Mouse (Mus musculus) forebrain, embryonic 15.5 days (tissue): Measurements from ENCODE around the gene Tcstv3. TPM values are rescaled to one million over a fixed set of nuclear protein-coding genes. Genes with fewer than 3 reads are reported as not detected.
"Not testable (repeated sequence)": the region's sequence is repeated elsewhere in the genome, so short reads cannot be mapped to it uniquely, and the experiment has no call there.

ENCODE experiments used
- ATAC-seq: fragments of 200-750 bp; cut with Nextera tagmentation; replicated peaks from 2 replicates; pipeline ENCODE4 v1.8.0; 2017; ENCODE audit warnings: mild to moderate bottlenecking, moderate TSS enrichment, moderate library complexity
- H3K27ac ChIP-seq: fragments of 300-500 bp; sonication (generic); replicated peaks from 2 replicates; pipeline ENCODE4 v1.5.1; 2015; ENCODE audit warnings: mild to moderate bottlenecking, inconsistent platforms
- H3K27me3 ChIP-seq: fragments of 300-500 bp; sonication (generic); 2 replicates; pipeline ENCODE4 v1.6.1; 2015; ENCODE audit warnings: inconsistent platforms
- H3K36me3 ChIP-seq: fragments of 300-500 bp; sonication (generic); 2 replicates; pipeline ENCODE4 v1.6.1; 2015; ENCODE audit warnings: mild to moderate bottlenecking, inconsistent platforms
- H3K4me1 ChIP-seq: fragments of 300-500 bp; sonication (generic); 2 replicates; pipeline ENCODE4 v1.6.1; 2015; ENCODE audit warnings: inconsistent platforms
- H3K4me2 ChIP-seq: fragments of 300-500 bp; sonication (generic); replicated peaks from 2 replicates; pipeline ENCODE4 v1.6.1; 2015; ENCODE audit warnings: mild to moderate bottlenecking, inconsistent platforms
- H3K4me3 ChIP-seq: fragments of 300-500 bp; sonication (generic); 2 replicates; pipeline ENCODE4 v1.5.1; 2015; ENCODE audit warnings: mild to moderate bottlenecking, inconsistent platforms
- H3K9ac ChIP-seq: fragments of 300-500 bp; sonication (generic); replicated peaks from 2 replicates; pipeline ENCODE4 v1.6.1; 2015; ENCODE audit warnings: mild to moderate bottlenecking, inconsistent platforms
- H3K9me3 ChIP-seq: fragments of 300-500 bp; sonication (generic); 2 replicates; pipeline ENCODE4 v1.6.1; 2016; ENCODE audit warnings: inconsistent platforms
- WGBS: fragments of 180-500 bp; shearing (Covaris S2); methylation state at CpG from one replicate; pipeline ENCODE4 v1.1.7; 2015; ENCODE audit warnings: mixed read lengths; 5-methylcytosine and 5-hydroxymethylcytosine counted together
- polyA plus RNA-seq: library from polyadenylated mRNA; unstranded; fragments of >200 nt; fragmentation: Nextera tagmentation; extraction: Ambion mirVana; gene quantifications from 2 replicates; pipeline ENCODE4 v1.2.1, GENCODE M21; 2015

The Tcstv3 gene
- polyA plus RNA-seq: not detected in 2 replicates

- ATAC-seq, H3K4me1 ChIP-seq, H3K4me3 ChIP-seq, H3K9ac ChIP-seq, H3K4me2 ChIP-seq, H3K27me3 ChIP-seq, H3K36me3 ChIP-seq, H3K9me3 ChIP-seq, H3K27ac ChIP-seq: not testable (repeated sequence)
- 77% methylated on average over 3 of the region's 3 CpGs for WGBS
These were observed at the start of gene Tcstv3 for GRCm38 (mm10) chr13:120316578-120316977. TSS of gene Tcstv3 (plus strand) at chr13:120316878.

GRCm38 (mm10) chr13:120277837-120278236, 38.8 kb upstream of the Tcstv3 start:
- H3K9ac ChIP-seq, H3K36me3 ChIP-seq, H3K27me3 ChIP-seq, H3K4me2 ChIP-seq, H3K27ac ChIP-seq, H3K4me1 ChIP-seq, H3K9me3 ChIP-seq, ATAC-seq, H3K4me3 ChIP-seq: not testable (repeated sequence)
- WGBS: 26% methylated on average over 2 of the region's 2 CpGs

- no peak overlapping the region for H3K27ac ChIP-seq
- H3K27me3 ChIP-seq: no peaks in the 10 kb centered on the region
- H3K9me3 ChIP-seq: no peaks in the 10 kb centered on the region
- no peaks in the 10 kb centered on the region for H3K4me1 ChIP-seq
- H3K36me3 ChIP-seq: no peaks in the 10 kb centered on the region
- whole genome bisulfite sequencing: 92% methylated on average over 9 of the region's 9 CpGs
- no peak overlapping the region for H3K9ac ChIP-seq
- no peak for ATAC-seq
- H3K4me3 ChIP-seq: no peak overlapping the region
- no peak overlapping the region for H3K4me2 ChIP-seq
These were observed 37.9 kb upstream of the Tcstv3 start for GRCm38 (mm10) chr13:120278784-120279183.

GRCm38 (mm10) chr13:120299324-120299894, 17.3 kb upstream of the Tcstv3 start:
- ATAC-seq: no peak
- Histone ChIP-seq H3K9ac (no peak overlapping the region), H3K9me3 (no peaks in the 10 kb centered on the region), H3K4me3 (no peak overlapping the region), H3K27me3 (no peaks in the 10 kb centered on the region), H3K4me2 (no peak overlapping the region), H3K27ac (no peak overlapping the region), H3K36me3 (no peaks in the 10 kb centered on the region), H3K4me1 (no peaks in the 10 kb centered on the region)
- 66% methylated on average over 1 of the region's 1 CpGs for WGBS

- H3K4me1 ChIP-seq: no peaks in the 10 kb centered on the region
- H3K27me3 ChIP-seq: no peaks in the 10 kb centered on the region
- H3K4me3 ChIP-seq: no peak within 1 kb of the TSS
- no peak within 1 kb of the TSS for H3K9ac ChIP-seq
- no peaks in the 10 kb centered on the region for H3K36me3 ChIP-seq
- H3K4me2 ChIP-seq: no peak within 1 kb of the TSS
- no peak within 1 kb of the TSS for H3K27ac ChIP-seq
- 59% methylated on average over 2 of the region's 2 CpGs for WGBS
- no peak for ATAC-seq
- no peaks in the 10 kb centered on the region for H3K9me3 ChIP-seq
These were observed 16.7 kb upstream of the Tcstv3 start, which contains the start of gene BC147527 for GRCm38 (mm10) chr13:120299991-120300442. TSS of gene BC147527 (plus strand) at chr13:120300392.

GRCm38 (mm10) chr13:120300853-120301252, 15.8 kb upstream of the Tcstv3 start:
- Histone ChIP-seq H3K4me2 (no peak overlapping the region), H3K36me3 (no peaks in the 10 kb centered on the region), H3K27me3 (no peaks in the 10 kb centered on the region), H3K9me3 (no peaks in the 10 kb centered on the region), H3K9ac (no peak overlapping the region), H3K4me1 (no peaks in the 10 kb centered on the region), H3K27ac (no peak overlapping the region), H3K4me3 (no peak overlapping the region)
- ATAC-seq: no peak
- 82% methylated on average over 4 of the region's 4 CpGs for WGBS

- H3K4me3 ChIP-seq: no peak overlapping the region
- H3K27ac ChIP-seq: no peak overlapping the region
- no peaks in the 10 kb centered on the region for H3K4me1 ChIP-seq
- H3K36me3 ChIP-seq: no peaks in the 10 kb centered on the region
- H3K9me3 ChIP-seq: no peaks in the 10 kb centered on the region
- WGBS: 80% methylated on average over 4 of the region's 4 CpGs
- no peak overlapping the region for H3K4me2 ChIP-seq
- ATAC-seq: no peak
- H3K27me3 ChIP-seq: no peaks in the 10 kb centered on the region
- H3K9ac ChIP-seq: no peak overlapping the region
These were observed 5.9 kb upstream of the Tcstv3 start for GRCm38 (mm10) chr13:120310749-120311148.

GRCm38 (mm10) chr13:120313584-120313983, 3.1 kb upstream of the Tcstv3 start:
- 47% methylated on average over 14 of the region's 14 CpGs for WGBS
- no peaks in the 10 kb centered on the region for H3K4me1 ChIP-seq
- ATAC-seq: no peak
- no peak overlapping the region for H3K4me2 ChIP-seq
- H3K27ac ChIP-seq: no peak overlapping the region
- no peaks in the 10 kb centered on the region for H3K9me3 ChIP-seq
- no peak overlapping the region for H3K4me3 ChIP-seq
- H3K36me3 ChIP-seq: no peaks in the 10 kb centered on the region
- no peak overlapping the region for H3K9ac ChIP-seq
- H3K27me3 ChIP-seq: no peaks in the 10 kb centered on the region

- Histone ChIP-seq H3K4me2 (no peak overlapping the region), H3K36me3 (no peaks in the 10 kb centered on the region), H3K9ac (no peak overlapping the region), H3K4me3 (no peak overlapping the region), H3K4me1 (no peaks in the 10 kb centered on the region), H3K27ac (no peak overlapping the region), H3K27me3 (no peaks in the 10 kb centered on the region), H3K9me3 (peaks cover 3% of the 10 kb centered on the region; the same call in 1 of the 2 replicates)
- WGBS: 71% methylated on average over 3 of the region's 3 CpGs
- ATAC-seq: no peak
These were observed 3.5 kb downstream of the Tcstv3 start for GRCm38 (mm10) chr13:120320183-120320582.

GRCm38 (mm10) chr13:120320721-120321120, 4.0 kb downstream of the Tcstv3 start:
- H3K4me3 ChIP-seq: no peak overlapping the region
- no peak for ATAC-seq
- 97% methylated on average over 1 of the region's 1 CpGs for WGBS
- peaks cover 3% of the 10 kb centered on the region; the same call in 1 of the 2 replicates for H3K9me3 ChIP-seq
- H3K9ac ChIP-seq: no peak overlapping the region
- H3K36me3 ChIP-seq: no peaks in the 10 kb centered on the region
- no peaks in the 10 kb centered on the region for H3K4me1 ChIP-seq
- no peak overlapping the region for H3K4me2 ChIP-seq
- H3K27me3 ChIP-seq: no peaks in the 10 kb centered on the region
- no peak overlapping the region for H3K27ac ChIP-seq

Other genes with a start within 250 kb of the Tcstv3 start
- gene Gm20767, start 176.6 kb upstream of the Tcstv3 start, polyA plus RNA-seq: not detected in 2 replicates
- gene Gm21818, start 144.4 kb upstream of the Tcstv3 start, polyA plus RNA-seq: not detected in 2 replicates
- not detected in 2 replicates for gene Gm21762, start 100.9 kb upstream of the Tcstv3 start, polyA plus RNA-seq
- not detected in 2 replicates for gene Gm21731, start 77.8 kb upstream of the Tcstv3 start, polyA plus RNA-seq
- not detected in 2 replicates for gene AF067061, start 53.8 kb upstream of the Tcstv3 start, polyA plus RNA-seq
- not detected in 2 replicates for gene BC147527, start 16.5 kb upstream of the Tcstv3 start, polyA plus RNA-seq